Mouse (Mus musculus) thymus, postnatal 14 days (tissue): ENCODE results near the gene Cdc34b.
"Not testable (repeated sequence)": the region's sequence is repeated elsewhere in the genome, so short reads cannot be mapped to it uniquely, and the experiment has no call there.

Source experiments
- DNase-seq: peaks from one replicate; pipeline ENCODE4 v3.0.0; 2021

Cdc34b gene

DNA sequence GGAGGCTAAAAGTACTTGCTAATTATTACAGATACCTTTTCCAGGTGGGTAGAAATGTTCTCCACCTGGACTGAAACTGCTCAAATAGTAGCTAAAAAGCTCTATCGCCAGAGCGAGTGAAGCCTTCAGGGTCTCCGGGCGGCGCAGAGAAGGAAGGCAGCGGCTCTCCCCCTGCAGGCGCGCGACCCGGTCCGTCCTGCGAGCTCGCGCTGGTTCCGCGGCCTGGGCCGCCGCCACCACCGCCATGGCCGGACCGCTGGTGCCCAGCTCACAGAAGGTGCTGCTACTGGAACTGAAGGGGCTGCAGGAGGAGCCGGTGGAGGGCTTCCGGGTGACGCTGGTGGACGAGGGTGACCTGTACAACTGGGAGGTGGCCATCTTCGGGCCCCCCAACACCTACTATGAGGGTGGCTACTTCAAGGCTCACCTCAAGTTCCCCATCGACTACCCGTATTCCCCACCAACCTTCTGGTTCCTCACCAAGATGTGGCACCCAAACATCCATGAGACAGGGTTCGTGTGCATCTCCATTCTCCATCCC, at the start of gene Cdc34b:
Cdc34b (plus strand) TSS at position 51 of the 541 bp plus-strand sequence.
- no peak for DNase-seq

DNA sequence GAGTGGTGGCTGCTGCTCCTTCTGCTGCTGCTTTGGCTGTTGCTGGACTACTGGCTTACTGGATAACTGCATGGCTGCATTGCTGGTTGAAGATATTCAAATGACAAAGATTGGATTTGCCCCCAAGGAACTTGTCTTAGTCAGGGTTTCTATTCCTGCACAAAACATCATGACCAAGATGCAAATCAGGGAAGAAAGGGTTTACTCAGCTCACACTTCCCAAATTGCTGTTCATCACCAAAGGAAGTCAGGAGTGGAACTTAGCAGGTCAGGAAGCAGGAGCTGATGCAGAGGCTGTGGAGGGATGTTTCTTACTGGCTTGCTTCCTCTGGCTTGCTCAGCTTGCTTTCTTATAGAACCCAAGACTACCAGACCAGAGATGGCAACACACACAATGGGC, 49.1 kb upstream of the Cdc34b start:
- DNase-seq, result not testable (repeated sequence)

DNA sequence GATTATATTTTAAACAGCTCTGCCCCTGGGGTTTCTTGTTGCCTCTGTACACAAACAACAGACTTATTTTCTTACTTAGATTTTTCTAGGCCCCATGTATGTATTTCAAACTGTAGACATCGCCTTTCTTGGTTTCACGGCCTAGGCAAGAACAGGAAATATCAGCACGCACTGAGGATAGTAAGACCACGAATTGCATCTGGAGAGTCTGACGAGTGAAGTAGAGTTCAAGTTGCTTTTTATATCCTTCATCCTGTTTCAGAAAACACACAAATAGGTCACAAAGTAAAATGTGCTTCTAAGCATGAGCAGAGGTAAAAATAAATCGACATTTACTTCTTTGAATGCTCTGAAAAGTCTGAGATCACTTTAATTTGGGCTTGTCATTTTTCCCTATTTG, 46.1 kb upstream of the Cdc34b start:
- no peak for DNase-seq

DNA sequence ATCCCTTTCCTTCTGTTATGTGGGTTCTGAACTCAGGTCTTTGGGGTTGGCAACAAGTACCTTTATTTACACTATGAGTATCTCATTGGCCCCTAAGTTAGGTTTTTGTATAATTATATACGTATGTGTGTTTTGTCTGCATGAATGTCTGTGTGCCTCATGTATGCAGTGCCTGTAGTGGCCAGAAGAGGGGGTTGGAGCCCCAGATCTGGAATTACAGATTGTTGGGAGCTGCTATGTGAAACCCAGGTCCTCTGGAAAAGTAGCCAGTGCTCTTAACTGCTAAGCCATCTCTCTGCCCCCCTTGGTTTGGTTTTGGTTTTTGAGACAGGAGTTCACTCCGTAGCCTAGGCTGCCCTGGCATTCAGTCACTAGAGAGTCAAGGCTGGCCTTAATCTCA, 44.4 kb upstream of the Cdc34b start:
- DNase-seq, result peak; percentile 39

DNA sequence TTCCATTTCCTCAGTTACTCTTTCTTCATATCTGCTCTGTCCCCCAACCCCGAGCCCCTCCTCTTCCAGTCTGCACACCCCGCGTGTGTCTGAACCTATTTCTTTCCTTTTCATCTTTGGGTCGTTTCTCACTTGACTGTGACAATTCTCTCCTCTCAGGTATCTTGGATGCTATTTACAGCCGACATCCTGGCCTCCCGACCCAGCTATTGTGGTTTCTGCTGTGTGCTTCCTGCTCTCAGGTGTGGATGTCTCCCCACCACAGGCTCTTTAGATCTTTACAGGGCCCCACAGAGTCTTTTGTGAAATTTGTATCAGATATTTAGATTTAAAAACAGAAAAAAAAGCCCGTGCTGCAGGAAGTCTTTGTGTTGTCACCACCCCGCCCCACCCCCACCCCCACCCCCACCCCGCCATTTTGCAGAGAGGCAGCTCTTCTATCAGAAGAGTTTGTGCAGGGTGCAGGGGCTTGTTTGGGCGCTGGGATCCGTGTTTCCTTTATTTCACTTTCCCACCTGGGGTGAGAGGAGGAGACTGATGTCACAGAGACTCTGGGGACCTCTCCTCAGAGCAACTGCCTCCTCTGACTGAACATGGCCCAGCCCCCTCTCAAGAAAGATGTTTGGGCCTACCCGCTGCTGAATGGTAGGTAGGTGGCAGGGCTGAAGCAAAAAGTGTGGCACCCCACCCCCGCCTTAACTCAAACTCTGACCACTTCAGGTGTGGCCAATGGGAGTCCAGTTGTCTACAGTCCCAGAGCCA, 43.7 kb upstream of the Cdc34b start:
- peak; percentile 77 for DNase-seq

DNA sequence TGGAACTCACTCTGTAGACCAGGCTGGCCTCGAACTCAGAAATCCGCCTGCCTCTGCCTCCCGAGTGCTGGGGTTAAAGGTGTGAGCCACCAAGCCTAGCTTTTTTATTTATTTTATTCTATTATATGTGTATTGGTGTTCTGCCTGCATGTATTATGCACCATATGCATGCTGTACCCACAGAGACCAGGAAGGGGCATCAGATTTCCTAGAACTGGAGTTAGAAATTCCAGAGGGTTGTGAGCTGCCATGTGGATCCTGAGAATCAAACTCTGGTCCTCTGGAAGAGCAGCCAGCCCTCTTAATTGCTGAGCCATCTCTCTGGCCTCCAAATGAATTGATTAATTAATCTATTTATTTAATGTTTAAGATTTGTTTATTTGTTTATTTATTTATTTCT, 42.2 kb upstream of the Cdc34b start:
- DNase-seq, result no peak

DNA sequence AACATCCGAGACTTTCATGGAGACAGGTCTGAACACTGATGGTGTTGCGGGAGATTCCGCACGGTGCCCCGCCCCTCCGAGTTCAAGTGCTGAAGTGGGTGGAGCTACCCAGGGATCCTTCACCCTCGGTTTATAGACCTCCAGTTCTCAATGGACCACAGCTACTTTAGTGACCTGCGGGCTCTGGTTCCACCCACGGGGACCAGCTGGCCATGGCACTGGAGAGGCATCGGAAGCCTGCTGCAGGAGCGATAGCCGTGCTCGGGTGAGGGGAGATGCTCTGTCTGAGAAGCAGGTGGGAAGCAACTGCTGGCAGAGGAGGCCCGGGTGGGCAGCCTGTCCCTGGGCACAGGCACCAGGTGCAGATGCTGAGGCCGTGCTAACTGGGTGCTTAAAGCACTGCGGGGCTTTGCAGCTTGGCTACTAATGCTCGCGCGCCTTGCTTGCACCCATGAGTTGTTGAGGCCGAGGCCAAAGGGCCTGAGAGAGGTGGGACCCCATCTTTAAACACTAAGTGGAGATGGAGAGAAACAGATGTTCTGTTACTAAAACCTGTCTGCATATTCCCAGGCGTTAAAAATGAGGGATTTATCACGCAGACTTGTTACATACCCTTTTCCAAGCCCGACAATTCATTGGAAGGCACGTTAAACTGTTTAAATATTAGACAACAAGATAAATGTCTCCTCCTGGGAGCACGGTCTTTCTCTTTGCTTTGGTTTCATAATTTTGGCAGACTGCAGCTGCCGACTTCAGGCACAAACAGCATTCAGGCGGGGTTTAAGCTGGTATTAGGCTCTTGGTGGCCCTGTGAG, 40.0 kb upstream of the Cdc34b start:
- peak; percentile 27 for DNase-seq

DNA sequence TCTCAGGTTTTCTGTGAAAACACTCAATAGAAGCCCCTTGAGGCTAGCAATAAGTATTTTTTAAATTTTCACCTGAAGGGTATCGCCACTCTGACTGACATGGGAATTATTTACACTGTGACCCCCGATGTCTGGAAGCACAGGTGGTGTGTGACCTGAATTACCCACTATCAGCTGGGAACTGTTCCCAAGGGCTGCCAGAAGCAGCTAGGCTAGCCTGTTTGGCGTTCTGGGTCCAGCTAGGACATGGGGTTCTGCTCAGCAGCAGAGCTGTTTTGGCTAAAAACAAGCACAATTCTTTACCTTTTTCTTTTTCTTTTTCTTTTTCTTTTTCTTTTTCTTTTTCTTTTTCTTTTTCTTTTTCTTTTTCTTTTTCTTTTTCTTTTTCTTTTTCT, 39.4 kb upstream of the Cdc34b start:
- DNase-seq, result no peak

DNA sequence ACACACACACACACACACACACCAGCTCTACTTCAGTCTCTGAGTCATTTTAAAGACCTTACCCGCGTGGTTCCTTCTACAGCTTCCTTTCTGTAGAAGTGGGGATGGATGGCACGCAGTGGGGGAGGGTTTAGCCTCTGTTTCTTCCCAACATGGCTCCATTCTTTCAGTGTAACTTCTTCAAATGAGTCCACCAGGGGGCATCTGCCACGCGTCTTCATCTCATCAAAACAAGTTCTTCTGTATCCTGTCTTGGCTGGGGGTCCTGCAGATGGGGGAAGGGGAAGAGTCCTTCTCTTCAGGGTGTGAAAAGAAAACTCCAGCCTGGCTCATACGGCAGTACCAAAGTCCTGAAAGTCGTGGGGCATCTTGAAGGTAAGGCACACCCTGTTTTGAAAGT, 37.6 kb upstream of the Cdc34b start:
- DNase-seq, result peak; percentile 55

DNA sequence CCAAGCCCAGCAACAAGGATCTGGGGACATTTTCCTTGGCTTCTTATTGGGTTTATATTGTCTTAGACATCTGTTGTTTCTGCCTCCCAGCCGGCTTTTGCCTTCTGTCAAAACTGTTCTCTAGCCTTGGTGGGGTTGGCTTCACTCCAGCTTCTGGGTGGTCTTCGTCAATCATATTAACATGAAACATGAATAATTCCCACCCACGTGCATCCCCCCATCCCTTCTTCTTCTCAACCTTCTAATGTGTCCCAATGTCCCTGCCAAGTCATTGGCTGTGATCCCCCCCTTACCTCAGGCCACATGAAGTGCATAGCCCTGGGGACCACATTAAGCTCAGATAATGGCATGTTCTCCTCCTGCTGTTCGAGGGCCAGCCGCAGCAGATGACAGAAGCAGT, 37.1 kb upstream of the Cdc34b start, which contains the start of gene Gm11541:
Gm11541 (minus strand) TSS at position 28 of the 400 bp plus-strand sequence.
- no peak for DNase-seq

DNA sequence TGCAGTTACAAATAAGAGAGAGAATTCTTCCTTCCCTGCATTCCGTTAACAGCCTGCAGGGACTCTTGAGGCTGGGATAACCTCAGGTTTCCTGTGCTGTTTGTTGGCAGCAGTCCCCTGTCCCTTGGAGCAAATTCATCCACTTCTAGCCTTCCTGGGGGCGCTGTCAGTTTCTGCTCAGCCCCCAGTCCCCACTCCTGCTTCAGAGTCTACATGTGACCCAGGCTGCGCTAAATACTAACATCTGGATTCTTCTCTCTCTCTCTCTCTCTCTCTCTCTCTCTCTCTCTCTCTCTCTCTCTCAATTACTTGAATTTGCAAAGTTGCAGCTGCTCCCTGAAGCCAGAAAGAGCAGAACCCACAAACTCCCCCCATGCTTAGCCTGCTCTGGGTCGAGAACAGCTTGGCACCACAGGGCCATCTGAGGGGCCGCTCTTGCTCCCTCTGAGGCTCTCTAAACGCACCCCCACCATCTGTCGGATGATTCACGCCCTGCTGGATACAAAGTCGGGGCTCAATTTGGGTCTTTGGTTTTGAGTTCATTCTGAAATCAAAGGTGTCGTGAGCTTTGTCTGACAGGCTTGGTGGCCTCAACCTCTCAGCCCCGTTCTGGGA, 28.2 kb upstream of the Cdc34b start:
- DNase-seq, result no peak

DNA sequence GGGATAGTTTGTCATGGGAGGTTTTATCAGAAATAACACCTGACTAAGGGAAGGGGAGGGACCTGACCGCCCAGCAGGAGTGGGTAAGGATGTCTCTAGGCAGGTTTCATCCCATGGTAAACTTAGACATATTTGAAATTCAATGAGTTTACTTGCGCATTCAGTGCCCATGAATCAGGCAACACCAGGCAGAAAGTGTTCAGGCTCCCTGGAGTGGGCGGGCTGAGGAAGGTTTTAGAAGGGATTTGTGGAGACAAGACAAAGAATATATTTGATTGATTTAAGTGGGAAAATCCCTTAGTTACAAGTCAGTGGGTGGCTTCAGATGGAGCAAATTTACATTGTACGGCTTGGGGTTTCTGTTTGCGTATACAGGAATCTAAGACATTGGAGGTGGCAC, 26.0 kb upstream of the Cdc34b start:
- no peak for DNase-seq

DNA sequence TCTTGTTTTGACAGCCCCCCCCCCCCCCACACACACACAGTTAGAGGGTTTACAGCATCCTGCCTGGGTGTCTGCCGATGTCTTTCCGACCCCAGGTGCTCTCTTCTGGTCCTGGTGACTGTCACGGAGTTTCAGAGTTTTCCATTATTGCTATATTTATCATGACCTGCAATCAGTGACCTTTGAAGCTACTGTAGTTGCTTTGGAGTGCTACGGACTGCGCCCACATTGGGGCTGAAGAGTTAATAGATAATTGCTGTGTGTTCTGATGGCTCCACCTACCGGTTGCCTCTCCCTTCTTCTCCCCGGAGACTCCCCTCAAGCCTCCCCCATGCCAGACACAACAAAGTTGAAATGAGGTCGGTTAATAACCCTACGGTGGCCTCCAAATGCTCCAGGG, 24.8 kb upstream of the Cdc34b start:
- DNase-seq, result peak; percentile 66

DNA sequence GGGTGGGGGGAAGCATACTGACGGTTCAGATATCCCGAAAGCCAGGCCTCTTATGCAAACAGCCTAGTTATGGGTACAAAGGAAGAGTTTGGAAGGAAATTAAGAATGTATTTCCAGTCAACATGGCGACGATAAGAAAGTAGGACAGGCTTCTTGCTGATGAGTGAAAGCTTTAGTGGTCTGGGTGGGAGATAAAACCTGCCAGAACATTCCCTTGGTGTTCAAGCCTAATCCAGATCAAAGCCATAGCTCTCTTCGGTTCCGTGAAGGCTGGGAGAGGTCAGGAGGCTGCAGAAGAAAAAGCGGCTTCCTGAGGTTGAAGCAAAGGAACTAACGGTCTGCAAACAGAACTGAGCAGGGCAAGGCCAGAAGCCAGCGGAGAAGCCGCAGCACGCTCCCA, 24.3 kb upstream of the Cdc34b start:
- no peak for DNase-seq

DNA sequence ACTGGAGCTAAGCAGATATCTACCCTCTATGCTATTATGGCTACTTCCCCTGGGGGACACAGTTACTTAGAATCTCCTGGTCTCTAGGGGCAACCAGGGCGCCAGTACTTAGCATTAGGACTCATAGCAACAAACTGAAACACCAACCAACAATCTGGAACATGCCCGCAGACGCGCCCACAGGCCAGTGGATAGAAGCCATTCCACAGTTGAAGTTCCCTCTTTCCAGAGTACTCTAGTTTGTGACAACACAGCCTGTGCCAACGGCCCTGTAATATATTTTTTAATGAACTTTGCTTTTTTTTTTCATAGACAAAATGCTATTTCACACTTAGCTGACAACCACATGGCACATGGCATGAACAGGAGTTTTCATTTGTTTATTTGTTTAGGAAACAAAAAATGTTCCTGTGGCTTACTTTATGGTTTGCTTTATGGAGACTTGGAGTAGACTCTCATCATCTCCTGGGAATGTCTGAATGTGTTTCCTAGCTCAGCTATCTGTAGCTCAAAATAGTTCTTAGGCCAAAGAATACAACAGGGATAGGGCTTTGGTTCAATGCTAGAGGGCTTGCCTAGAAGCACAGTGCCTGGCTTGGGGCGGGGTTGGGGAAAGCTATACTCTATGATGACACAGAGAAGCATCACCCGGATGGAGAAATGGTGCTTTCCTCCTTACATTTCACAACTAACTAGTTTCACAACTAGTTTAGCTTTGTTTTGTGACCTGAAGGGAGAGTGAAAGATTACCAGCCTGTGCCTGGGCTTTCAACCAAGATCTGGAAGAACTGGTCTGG, 23.3 kb upstream of the Cdc34b start:
- DNase-seq, result no peak

DNA sequence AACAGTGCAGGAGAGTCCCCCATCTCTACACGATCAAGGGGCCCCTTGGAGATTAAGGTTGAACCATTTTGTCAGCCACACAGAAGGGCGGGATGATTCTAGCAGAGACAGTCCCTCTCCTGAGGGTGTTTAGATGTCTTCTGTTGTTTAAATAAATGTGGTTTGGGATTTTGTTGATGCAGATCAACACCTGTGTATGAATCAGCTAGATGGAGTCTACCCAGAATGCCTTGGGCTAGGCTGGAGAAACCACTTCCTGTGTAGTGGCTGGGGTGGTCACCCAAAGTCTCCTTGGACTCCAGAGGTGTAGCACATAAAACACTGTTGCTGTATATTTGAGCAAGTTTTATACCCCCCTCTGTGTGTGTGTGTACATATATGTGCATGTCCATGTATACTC, 22.4 kb upstream of the Cdc34b start:
- DNase-seq, result peak; percentile 54

DNA sequence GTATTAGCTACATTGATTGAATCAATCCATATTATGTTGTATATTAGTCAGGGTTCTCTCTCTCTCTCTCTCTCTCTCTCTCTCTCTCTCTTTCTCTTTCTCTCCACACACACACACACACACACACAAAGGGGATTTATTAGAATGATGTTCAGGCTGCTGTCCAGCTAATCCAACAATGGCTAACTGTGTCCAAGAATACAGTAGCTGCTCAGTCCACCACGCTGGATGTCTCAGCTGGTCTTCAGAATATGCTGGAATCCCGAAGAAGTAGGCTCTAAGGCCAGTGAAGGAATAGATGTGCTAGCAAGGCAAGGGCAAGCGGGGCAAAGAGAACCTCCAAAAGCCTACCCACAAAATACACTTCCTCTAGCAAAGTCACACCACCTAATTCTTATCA, 14.3 kb upstream of the Cdc34b start:
- DNase-seq, result no peak

DNA sequence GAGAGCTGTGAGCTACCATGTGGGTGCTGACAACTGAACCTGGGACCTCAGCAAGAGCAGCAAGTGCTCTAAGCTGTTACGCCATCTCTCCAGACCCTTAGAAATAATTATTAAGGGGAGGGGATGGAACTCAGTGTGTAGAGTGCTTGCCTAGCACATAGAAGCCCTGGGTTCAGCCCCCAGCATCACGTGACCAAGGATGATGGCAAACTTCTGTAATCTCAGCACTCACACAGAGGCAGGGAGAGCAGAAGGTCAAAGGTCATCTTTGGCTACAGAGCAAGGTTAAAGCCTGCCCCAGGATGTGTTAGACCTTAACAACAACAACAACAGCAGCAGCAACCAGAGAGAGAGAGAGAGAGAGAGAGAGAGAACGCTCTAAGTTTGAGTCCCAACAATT, 13.0 kb upstream of the Cdc34b start:
- no peak for DNase-seq

DNA sequence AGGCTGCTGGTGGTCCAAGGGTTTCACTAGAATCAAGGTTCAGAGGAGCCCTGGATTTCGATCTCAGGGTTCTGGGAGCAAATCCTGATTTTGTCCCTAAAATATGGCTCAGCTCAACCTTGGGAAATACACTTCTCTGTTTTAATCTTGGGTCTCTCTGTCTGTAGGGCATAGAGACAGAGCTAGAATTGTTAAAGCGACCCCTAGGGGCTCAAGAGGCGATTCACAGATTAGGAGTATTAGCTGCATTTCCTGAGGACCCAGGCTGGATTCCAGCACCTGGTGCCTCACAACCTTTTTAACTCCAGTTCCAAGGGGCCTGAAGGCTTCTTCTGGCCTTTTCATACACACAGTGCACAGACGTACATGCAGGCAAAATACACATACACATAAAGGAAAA, 12.0 kb upstream of the Cdc34b start:
- no peak for DNase-seq

DNA sequence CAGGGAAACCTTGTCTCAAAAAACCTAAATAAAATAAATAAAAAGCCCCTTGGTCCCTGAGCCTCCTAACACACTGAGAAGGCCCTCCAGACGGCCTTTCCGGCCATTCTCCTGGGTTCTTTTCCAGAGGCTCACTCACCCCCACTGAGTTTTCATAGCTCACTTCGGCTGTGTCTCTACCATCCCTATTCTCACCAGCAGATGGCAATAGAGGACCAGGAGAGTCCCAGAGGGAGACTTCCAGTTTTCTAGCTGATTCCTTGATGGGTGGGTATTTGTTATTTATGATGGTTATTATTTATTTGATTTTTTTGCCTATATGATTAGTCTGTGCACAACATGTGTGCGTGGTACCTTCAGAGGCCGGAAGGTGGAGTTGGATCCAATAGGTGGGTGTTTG, 11.3 kb upstream of the Cdc34b start:
- DNase-seq, result peak; percentile 75

DNA sequence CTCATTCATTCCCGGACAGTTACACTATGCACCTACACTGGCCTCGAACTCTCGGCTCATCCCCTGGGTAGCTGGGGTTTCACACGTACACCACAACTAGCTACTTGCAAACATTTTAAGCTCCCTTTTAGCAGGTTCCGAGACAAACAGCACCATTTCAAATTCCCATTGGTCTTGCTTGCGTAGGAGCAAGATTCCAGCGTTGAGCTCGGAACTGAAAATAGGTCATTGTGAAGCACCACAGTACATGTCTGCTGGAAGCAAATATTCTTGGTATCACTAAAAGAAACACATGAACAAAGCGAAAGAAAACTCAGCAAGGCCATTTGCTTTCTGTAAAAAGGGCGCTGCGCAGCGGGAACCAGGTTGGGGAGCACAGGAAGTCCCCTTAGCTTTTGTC, 10.4 kb upstream of the Cdc34b start:
- no peak for DNase-seq

DNA sequence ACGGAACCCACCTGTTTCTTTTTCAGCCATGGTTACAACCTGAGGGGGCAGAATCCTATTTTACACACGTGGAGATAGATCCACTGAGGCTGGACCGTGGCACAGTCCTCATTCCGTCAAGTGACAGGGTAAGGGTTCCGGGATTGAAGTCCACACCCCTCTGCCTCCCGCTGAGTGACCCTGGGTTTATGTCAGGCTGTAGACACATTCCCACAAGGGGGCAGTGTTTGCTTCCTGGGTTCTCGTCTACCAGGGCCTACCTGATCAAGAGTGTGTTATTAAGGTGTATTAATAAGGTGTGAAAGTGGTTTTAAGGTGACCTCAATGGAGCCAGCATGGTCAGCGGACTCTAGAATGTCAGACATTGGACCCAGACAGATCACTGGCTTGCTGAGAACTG, 8.8 kb upstream of the Cdc34b start:
- peak; percentile 54 for DNase-seq

DNA sequence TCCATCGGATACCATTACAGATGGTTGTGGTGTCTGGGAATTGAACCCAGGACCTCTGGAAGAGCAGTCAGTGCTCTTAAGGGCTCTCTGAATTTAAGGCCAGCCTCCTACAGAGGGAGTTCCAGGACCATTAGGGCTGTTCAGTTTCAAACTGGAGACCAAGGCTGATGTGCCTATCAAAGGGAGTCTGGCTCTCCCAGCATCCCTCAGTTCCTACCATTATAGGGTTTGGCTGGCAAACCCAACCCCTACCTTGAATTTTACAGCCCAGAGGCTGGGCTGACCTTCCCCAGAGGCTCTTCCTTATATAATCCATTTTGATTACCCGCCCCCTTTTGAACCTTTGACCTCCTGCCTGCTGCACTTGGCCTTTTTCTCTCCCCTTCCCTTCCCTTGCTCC, 5.8 kb upstream of the Cdc34b start:
- no peak for DNase-seq
